Mouse (Mus musculus) stomach, postnatal 0 days (tissue): ENCODE results near the gene Grid1. TPM values are rescaled to one million over a fixed set of nuclear protein-coding genes. Genes with fewer than 3 reads are reported as not detected.

Source experiments
- ATAC-seq: fragments of 200-750 bp; cut with Nextera tagmentation; 2 replicates; pipeline ENCODE4 v1.8.0; 2017; ENCODE audit not compliant: low FRiP score, low TSS enrichment
- DNase-seq: peaks from one replicate; pipeline ENCODE4 v3.0.0-alpha.2; 2016; ENCODE audit warnings: low spot score
- H3K27ac ChIP-seq: fragments of 300-500 bp; sonication (generic); replicated peaks from 2 replicates; pipeline ENCODE4 v1.5.1; 2014; ENCODE audit warnings: mild to moderate bottlenecking, control low read depth
- H3K27me3 ChIP-seq: fragments of 300-500 bp; sonication (generic); 2 replicates; pipeline ENCODE4 v1.6.1; 2014; ENCODE audit warnings: low read length; ENCODE audit not compliant: control insufficient read depth, insufficient read depth
- H3K36me3 ChIP-seq: fragments of 300-500 bp; sonication (generic); 2 replicates; pipeline ENCODE4 v1.6.1; 2014; ENCODE audit warnings: low read length, mixed read lengths; ENCODE audit not compliant: control insufficient read depth, insufficient read depth
- H3K4me1 ChIP-seq: fragments of 300-500 bp; sonication (generic); replicated peaks from 2 replicates; pipeline ENCODE4 v1.6.1; 2014; ENCODE audit warnings: antibody characterized with exemption; ENCODE audit not compliant: control insufficient read depth, insufficient read depth
- H3K4me2 ChIP-seq: fragments of 300-500 bp; sonication (generic); replicated peaks from 2 replicates; pipeline ENCODE4 v1.6.1; 2014; ENCODE audit warnings: low read depth, mild to moderate bottlenecking, control low read depth, moderate library complexity
- H3K4me3 ChIP-seq: fragments of 300-500 bp; sonication (generic); 2 replicates; pipeline ENCODE4 v1.5.1; 2014; ENCODE audit warnings: low read depth, low read length, control low read depth
- H3K9ac ChIP-seq: fragments of 300-500 bp; sonication (generic); 2 replicates; pipeline ENCODE4 v1.6.1; 2014; ENCODE audit warnings: mild to moderate bottlenecking, low read length, control low read depth, mixed read lengths
- H3K9me3 ChIP-seq: fragments of 300-500 bp; sonication (generic); 2 replicates; pipeline ENCODE4 v1.6.1; 2016; ENCODE audit warnings: low read length; ENCODE audit not compliant: control insufficient read depth
- CTCF ChIP-seq: IDR thresholded peaks from 2 replicates; pipeline ENCODE4 v1.5.1; 2016; ENCODE audit warnings: antibody characterized with exemption, low read depth, mild to moderate bottlenecking, moderate library complexity
- EP300 ChIP-seq: optimal IDR thresholded peaks from 2 replicates; pipeline ENCODE3; 2016; ENCODE audit warnings: antibody characterized with exemption
- WGBS: fragments of 180-500 bp; shearing (Covaris S2); extraction: QIAGEN DNeasy Blood & Tissue Kit; methylation state at CpG from one replicate; pipeline ENCODE4 v1.1.7; 2014; 5-methylcytosine and 5-hydroxymethylcytosine counted together
- polyA plus RNA-seq: library from polyadenylated mRNA; unstranded; fragments of >200 nt; fragmentation: Nextera tagmentation; extraction: Ambion mirVana; gene quantifications from 2 replicates; pipeline ENCODE4 v1.2.1, GENCODE M21; 2015

Gene Grid1
- polyA plus RNA-seq, 1 experiment from 2014 or later = 0.34 TPM

DNA sequence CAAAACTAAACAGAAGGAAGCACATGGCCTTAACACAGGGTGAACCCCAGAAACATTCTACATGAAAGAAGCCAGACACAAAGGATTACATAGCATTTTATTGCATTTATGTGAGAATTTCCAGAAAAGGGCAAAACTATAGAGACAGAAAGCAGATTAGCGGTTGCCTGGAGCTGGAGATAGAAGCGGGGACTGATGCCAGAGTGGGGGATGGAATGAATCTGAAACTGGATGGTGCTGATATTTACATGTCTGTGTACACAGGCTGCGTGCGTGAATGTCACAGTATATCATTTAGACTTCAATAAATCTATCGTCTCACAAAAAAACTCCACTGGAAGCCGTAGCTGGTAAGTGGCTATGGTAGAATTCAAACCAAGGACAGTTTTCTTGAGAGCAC is 96.4 kb downstream of the Grid1 start:
- Histone ChIP-seq H3K9ac (no peak overlapping the region), H3K4me2 (no peak overlapping the region), H3K4me3 (no peak overlapping the region), H3K9me3 (no peaks in the 10 kb centered on the region), H3K4me1 (no peaks in the 10 kb centered on the region), H3K36me3 (no peaks in the 10 kb centered on the region), H3K27me3 (no peaks in the 10 kb centered on the region), H3K27ac (no peak overlapping the region)
- WGBS = 59% methylated on average over 6 of the region's 6 CpGs
- DNase-seq (no peak), ATAC-seq (no peak)
- no peak for TF ChIP-seq CTCF
- no peak for TF ChIP-seq EP300

DNA sequence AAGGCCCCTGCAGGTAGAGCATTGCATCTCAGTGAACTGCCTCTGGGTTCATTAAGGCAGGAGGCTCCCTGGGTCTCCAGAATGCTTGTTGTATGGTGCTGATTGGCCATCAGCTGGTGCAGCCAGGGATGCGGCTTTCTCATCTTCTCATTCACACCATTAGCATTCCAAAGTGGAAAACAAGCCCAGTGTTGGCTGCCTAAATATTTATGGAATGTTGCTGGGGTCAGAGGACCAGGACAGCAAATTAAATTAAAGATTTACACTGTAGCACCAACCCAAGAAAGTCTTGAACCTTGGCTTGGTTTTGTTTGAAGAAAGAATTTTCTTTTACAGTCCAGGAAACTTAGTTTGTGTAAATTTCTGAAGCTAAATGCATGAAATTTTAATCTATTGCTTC is 97.2 kb downstream of the Grid1 start:
- H3K36me3 ChIP-seq = no peaks in the 10 kb centered on the region
- TF ChIP-seq EP300 (no peak), CTCF (no peak)
- H3K4me2 ChIP-seq = no peak overlapping the region
- H3K4me1 ChIP-seq = no peaks in the 10 kb centered on the region
- no peak overlapping the region for H3K4me3 ChIP-seq
- no peak overlapping the region for H3K9ac ChIP-seq
- 31% methylated on average over 1 of the region's 1 CpGs for WGBS
- H3K27ac ChIP-seq = no peak overlapping the region
- DNase-seq = no peak
- no peaks in the 10 kb centered on the region for H3K9me3 ChIP-seq
- H3K27me3 ChIP-seq = no peaks in the 10 kb centered on the region
- no peak for ATAC-seq

DNA sequence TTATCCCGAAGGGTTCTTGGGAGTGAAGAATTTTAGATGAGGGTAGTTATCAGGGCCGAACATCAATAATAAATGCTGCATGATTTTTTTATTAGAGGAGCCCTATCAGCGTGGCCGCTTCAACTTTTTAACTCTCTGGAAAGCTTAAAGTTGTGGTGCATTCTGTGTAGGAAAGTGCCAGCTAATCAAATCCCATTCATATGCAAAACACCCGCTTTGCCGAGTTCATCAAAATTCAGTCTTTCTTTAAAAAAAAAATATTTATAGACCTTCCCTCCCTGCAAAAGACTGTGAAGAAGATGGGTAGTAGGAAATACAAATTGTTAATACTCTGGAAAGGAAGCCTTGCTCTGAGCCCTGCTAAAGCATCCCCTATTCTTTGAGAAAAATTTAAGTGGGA is 99.3 kb downstream of the Grid1 start:
- no peak for TF ChIP-seq CTCF
- TF ChIP-seq EP300 = no peak

DNA sequence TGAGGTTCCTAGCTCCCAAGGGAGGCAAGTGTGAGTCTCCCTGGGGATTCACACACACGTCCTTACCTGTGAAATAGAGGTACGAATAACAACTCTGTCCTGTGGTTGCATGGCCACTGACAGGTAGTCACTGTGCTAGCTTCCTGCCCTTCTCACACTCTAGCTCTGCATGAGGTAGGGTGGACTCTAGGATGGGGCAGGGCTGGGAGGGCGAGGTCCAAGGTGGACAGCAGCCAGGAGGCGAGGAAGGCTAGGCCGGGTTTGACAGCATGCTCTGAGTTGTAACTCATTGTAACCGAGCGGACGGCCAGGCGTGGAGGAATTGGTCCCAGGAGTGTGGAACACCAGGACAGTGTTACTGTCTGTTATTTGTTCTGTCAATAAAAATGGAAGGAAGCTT is 101.4 kb downstream of the Grid1 start:
- 63% methylated on average over 9 of the region's 9 CpGs for WGBS
- Histone ChIP-seq H3K27me3 (no peaks in the 10 kb centered on the region), H3K36me3 (no peaks in the 10 kb centered on the region), H3K9ac (no peak overlapping the region), H3K4me1 (no peaks in the 10 kb centered on the region), H3K4me2 (no peak overlapping the region), H3K4me3 (no peak overlapping the region), H3K9me3 (no peaks in the 10 kb centered on the region), H3K27ac (no peak overlapping the region)
- DNase-seq = no peak
- TF ChIP-seq CTCF (no peak), EP300 (no peak)
- ATAC-seq = 0 out of 2 replicates have a peak, but pooled peaks have one; percentile 24

More for the DNA sequence above, 99.3 kb downstream of the Grid1 start:
- H3K4me2 ChIP-seq = no peak overlapping the region
- no peaks in the 10 kb centered on the region for H3K9me3 ChIP-seq
- no peak overlapping the region for H3K9ac ChIP-seq
- H3K36me3 ChIP-seq = no peaks in the 10 kb centered on the region
- no peak for ATAC-seq
- DNase-seq = no peak
- 80% methylated on average over 6 of the region's 6 CpGs for WGBS
- H3K27me3 ChIP-seq = no peaks in the 10 kb centered on the region
- H3K27ac ChIP-seq = no peak overlapping the region
- H3K4me1 ChIP-seq = no peaks in the 10 kb centered on the region
- H3K4me3 ChIP-seq = no peak overlapping the region

DNA sequence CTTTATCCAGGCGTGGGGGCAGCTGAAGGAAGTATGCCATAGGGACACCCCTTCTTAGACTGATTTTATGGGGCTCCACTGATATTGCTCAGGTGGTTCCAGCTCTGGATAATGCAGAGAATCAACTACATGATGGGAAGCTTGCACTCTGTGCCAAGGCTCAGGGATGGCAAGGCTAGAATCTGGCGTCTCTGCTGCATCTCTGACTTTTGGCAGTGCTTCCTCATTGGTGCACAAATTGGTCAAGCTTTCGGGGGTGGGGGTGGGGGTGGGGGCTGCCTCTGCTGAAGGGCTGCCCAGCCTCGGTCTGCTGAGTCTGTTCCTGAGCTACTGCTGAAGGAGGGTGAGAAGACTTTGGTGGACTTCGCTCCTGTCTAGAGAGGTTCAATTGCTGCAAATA is 105.1 kb downstream of the Grid1 start:
- H3K27ac ChIP-seq = no peak overlapping the region
- H3K4me3 ChIP-seq = no peak overlapping the region
- no peaks in the 10 kb centered on the region for H3K4me1 ChIP-seq
- no peaks in the 10 kb centered on the region for H3K9me3 ChIP-seq
- DNase-seq (no peak), ATAC-seq (no peak)
- H3K36me3 ChIP-seq = no peaks in the 10 kb centered on the region
- no peak overlapping the region for H3K4me2 ChIP-seq
- WGBS = 66% methylated on average over 5 of the region's 5 CpGs
- H3K27me3 ChIP-seq = no peaks in the 10 kb centered on the region
- no peak for TF ChIP-seq EP300
- TF ChIP-seq CTCF = no peak
- no peak overlapping the region for H3K9ac ChIP-seq

DNA sequence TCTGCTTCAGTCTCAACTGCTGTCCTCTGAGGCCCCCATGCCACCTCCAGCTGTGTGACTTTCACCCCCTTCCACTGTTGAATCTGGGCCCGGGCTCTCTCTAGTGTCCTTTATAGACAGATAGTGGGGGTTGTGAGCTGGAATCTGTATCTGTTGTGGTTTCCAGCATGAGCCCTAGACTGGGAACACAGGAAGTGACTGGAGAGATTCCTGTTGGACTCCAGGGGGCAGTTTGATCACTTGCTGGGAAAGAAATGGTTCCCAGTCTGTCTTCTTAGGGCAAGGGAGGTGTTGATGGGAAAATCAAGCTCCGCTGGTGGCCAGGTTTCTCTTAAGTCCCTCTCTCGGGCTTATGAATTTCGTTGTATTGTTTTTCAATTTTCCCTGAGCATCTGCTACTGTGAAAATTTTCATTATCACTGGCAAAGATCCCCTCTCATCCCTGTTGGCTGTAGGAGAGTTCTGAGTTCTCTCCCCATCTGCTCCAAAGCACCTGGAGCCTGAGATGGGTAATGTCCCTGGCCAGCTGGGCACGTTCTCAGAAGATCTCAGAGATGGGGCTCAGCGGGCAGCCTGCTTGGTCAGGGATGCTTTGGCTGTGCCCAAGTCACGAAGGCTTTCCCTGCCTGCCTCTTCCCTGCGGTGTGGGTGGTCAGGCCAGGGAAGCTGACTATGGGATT is 110.3 kb downstream of the Grid1 start:
- DNase-seq (no peak), ATAC-seq (no peak)
- no peak overlapping the region for H3K4me2 ChIP-seq
- H3K4me1 ChIP-seq = no peaks in the 10 kb centered on the region
- no peaks in the 10 kb centered on the region for H3K36me3 ChIP-seq
- no peak overlapping the region for H3K4me3 ChIP-seq
- TF ChIP-seq CTCF (no peak), EP300 (no peak)
- H3K9ac ChIP-seq = no peak overlapping the region
- H3K9me3 ChIP-seq = no peaks in the 10 kb centered on the region
- no peak overlapping the region for H3K27ac ChIP-seq
- WGBS = 77% methylated on average over 8 of the region's 8 CpGs
- H3K27me3 ChIP-seq = no peaks in the 10 kb centered on the region
